Mouse (Mus musculus): ENCODE measurements around the gene Armc6. TPM values are rescaled to one million over a fixed set of nuclear protein-coding genes. Genes with fewer than 3 reads are reported as not detected.

Armc6 gene
- polyA plus RNA-seq, 2 experiments: 10.5 to 12.4 TPM

GRCm38 (mm10) chr8:70181903-70182252 is 52.4 kb downstream of the Armc6 start:
- H3K36me3 ChIP-seq (replicated peaks; ENCODE audit: control insufficient read depth, insufficient read depth, low read depth): peaks cover 4% of the 10 kb centered on the region
- H3K4me1 ChIP-seq (replicated peaks; ENCODE audit: control insufficient read depth in 2 of 2, insufficient read depth in 2 of 2, low read length in 1 of 2): peaks cover 9 to 15% of the 10 kb centered on the region in 2 experiments
- H3K27ac ChIP-seq: no peak overlapping the region
- no peak for TF ChIP-seq CTCF (IDR thresholded peaks at IDR 0.05; ENCODE audit: low read depth)
- TF ChIP-seq EP300 (IDR thresholded peaks at IDR 0.05; ENCODE audit: low read depth): no peak
- peak overlapping the region; percentile 43 for H3K4me2 ChIP-seq (ENCODE audit: low read depth)
- WGBS (ENCODE audit: insufficient replicate concordance): 71% methylated on average over 2 of the region's 2 CpGs
- no peak overlapping the region; the same call in 1 of the 2 replicates for H3K9ac ChIP-seq (replicated peaks)
- no peaks in the 10 kb centered on the region for H3K9me3 ChIP-seq (ENCODE audit: control insufficient read depth, low read length)
- no peak overlapping the region for H3K4me3 ChIP-seq (ENCODE audit: insufficient read depth in 1 of 2, low read depth in 2 of 2, low read length in 2 of 2)
- ATAC-seq (ENCODE audit: insufficient read depth): no peak
- H3K27me3 ChIP-seq (ENCODE audit: control insufficient read depth, insufficient read depth, low read length): no peaks in the 10 kb centered on the region
- DNase-seq (ENCODE audit: low read depth in 3 of 3, low spot score in 3 of 3): no peak

GRCm38 (mm10) chr8:70181212-70181902 is 52.9 kb downstream of the Armc6 start:
- no peak overlapping the region for H3K4me3 ChIP-seq (ENCODE audit: insufficient read depth in 1 of 2, low read depth in 2 of 2, low read length in 2 of 2)
- peak overlapping the region; percentile 21 for H3K27ac ChIP-seq
- H3K4me1 ChIP-seq (replicated peaks; ENCODE audit: control insufficient read depth in 2 of 2, insufficient read depth in 2 of 2, low read length in 1 of 2): peaks cover 9 to 15% of the 10 kb centered on the region in 2 experiments
- WGBS (ENCODE audit: insufficient replicate concordance): 58% methylated on average over 16 of the region's 16 CpGs
- no peak; the same call in 1 of the 2 replicates for TF ChIP-seq EP300 (IDR thresholded peaks at IDR 0.05; ENCODE audit: low read depth)
- TF ChIP-seq CTCF (IDR thresholded peaks at IDR 0.05; ENCODE audit: low read depth): no peak
- ATAC-seq (ENCODE audit: insufficient read depth): peak; percentile 90
- H3K4me2 ChIP-seq (ENCODE audit: low read depth): peak overlapping the region; percentile 43
- no peaks in the 10 kb centered on the region for H3K9me3 ChIP-seq (ENCODE audit: control insufficient read depth, low read length)
- H3K9ac ChIP-seq (replicated peaks): peak overlapping the region; percentile 13; the same call in 1 of the 2 replicates
- peaks cover 4% of the 10 kb centered on the region for H3K36me3 ChIP-seq (replicated peaks; ENCODE audit: control insufficient read depth, insufficient read depth, low read depth)
- H3K27me3 ChIP-seq (ENCODE audit: control insufficient read depth, insufficient read depth, low read length): no peaks in the 10 kb centered on the region
- peak in 2 of 3 experiments; percentile 55 to 57 for DNase-seq (ENCODE audit: low read depth in 3 of 3, low spot score in 3 of 3)

DNA sequence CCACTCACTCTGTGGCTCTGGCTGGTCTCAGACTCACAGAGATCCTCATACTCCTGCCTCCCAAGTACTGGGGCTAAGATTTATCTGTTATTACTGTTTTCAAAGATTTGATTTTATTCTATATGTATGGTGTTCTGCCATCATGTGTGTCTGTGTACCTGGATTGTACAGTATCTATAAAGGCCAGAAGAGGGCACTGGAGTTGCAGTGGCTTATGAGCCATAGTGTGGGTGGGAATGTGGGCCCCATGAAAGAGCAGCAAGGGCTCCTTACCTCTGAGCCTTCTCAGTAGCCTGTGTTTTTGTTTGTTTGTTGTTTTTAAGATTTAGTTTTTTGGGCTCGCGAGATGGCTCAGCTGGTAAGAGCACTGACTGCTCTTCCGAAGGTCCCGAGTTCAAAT is 55.2 kb downstream of the Armc6 start:
- no peak overlapping the region for H3K27ac ChIP-seq
- H3K27me3 ChIP-seq (ENCODE audit: control insufficient read depth, insufficient read depth, low read length): no peaks in the 10 kb centered on the region
- H3K9ac ChIP-seq (replicated peaks): no peak overlapping the region
- ATAC-seq (ENCODE audit: insufficient read depth) (no peak), DNase-seq (ENCODE audit: low read depth in 3 of 3, low spot score in 3 of 3) (no peak)
- no peaks in the 10 kb centered on the region for H3K9me3 ChIP-seq (ENCODE audit: control insufficient read depth, low read length)
- WGBS (ENCODE audit: insufficient replicate concordance): 92% methylated on average over 4 of the region's 4 CpGs
- TF ChIP-seq CTCF (IDR thresholded peaks at IDR 0.05; ENCODE audit: low read depth) (peak; percentile 75), EP300 (IDR thresholded peaks at IDR 0.05; ENCODE audit: low read depth) (no peak)
- peaks cover 4% of the 10 kb centered on the region for H3K36me3 ChIP-seq (replicated peaks; ENCODE audit: control insufficient read depth, insufficient read depth, low read depth)
- H3K4me2 ChIP-seq (ENCODE audit: low read depth): no peak overlapping the region
- H3K4me3 ChIP-seq (ENCODE audit: insufficient read depth in 1 of 2, low read depth in 2 of 2, low read length in 2 of 2): no peak overlapping the region
- H3K4me1 ChIP-seq (replicated peaks; ENCODE audit: control insufficient read depth in 2 of 2, insufficient read depth in 2 of 2, low read length in 1 of 2): peaks cover 9 to 17% of the 10 kb centered on the region in 2 experiments

DNA sequence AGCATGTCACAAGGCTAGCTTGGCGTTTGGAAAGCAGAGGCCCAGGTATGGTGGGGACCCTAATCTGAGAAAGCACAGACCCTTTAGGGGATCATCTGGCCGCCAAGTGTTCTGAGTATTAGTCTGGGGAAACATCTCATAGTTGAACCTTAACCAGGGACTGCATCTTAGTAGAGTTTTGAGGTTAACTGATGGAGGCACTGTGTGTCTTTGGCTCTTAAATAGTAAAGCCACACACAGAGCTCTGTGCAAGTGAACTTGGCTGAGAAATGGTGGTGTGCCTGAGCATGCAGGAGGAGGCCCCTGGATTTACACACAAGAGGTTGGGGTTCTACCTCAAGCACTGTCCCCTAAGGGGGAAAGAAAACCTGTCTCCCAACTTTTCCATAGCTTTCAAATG is 56.0 kb downstream of the Armc6 start:
- ATAC-seq (ENCODE audit: insufficient read depth): no peak
- WGBS (ENCODE audit: insufficient replicate concordance): 69% methylated on average over 2 of the region's 2 CpGs
- no peaks in the 10 kb centered on the region for H3K27me3 ChIP-seq (ENCODE audit: control insufficient read depth, insufficient read depth, low read length)
- peaks cover 4% of the 10 kb centered on the region for H3K36me3 ChIP-seq (replicated peaks; ENCODE audit: control insufficient read depth, insufficient read depth, low read depth)
- H3K4me1 ChIP-seq (replicated peaks; ENCODE audit: control insufficient read depth in 2 of 2, insufficient read depth in 2 of 2, low read length in 1 of 2): peaks cover 18 to 25% of the 10 kb centered on the region in 2 experiments
- no peak overlapping the region for H3K4me2 ChIP-seq (ENCODE audit: low read depth)
- no peak overlapping the region for H3K27ac ChIP-seq
- H3K9me3 ChIP-seq (ENCODE audit: control insufficient read depth, low read length): no peaks in the 10 kb centered on the region
- no peak for TF ChIP-seq CTCF (IDR thresholded peaks at IDR 0.05; ENCODE audit: low read depth)
- no peak for TF ChIP-seq EP300 (IDR thresholded peaks at IDR 0.05; ENCODE audit: low read depth)
- no peak overlapping the region for H3K4me3 ChIP-seq (ENCODE audit: insufficient read depth in 1 of 2, low read depth in 2 of 2, low read length in 2 of 2)
- no peak overlapping the region for H3K9ac ChIP-seq (replicated peaks)
- DNase-seq (ENCODE audit: low read depth in 3 of 3, low spot score in 3 of 3): no peak

GRCm38 (mm10) chr8:70174079-70174478 is 60.2 kb downstream of the Armc6 start:
- DNase-seq (ENCODE audit: low read depth in 3 of 3, low spot score in 3 of 3): no peak
- H3K27ac ChIP-seq: no peak overlapping the region
- peak overlapping the region; percentile 8; the same call in 1 of the 2 replicates for H3K4me2 ChIP-seq (ENCODE audit: low read depth)
- no peak for TF ChIP-seq CTCF (IDR thresholded peaks at IDR 0.05; ENCODE audit: low read depth)
- no peak for TF ChIP-seq EP300 (IDR thresholded peaks at IDR 0.05; ENCODE audit: low read depth)
- no peak overlapping the region for H3K9ac ChIP-seq (replicated peaks)
- H3K9me3 ChIP-seq (ENCODE audit: control insufficient read depth, low read length): no peaks in the 10 kb centered on the region
- H3K4me3 ChIP-seq (ENCODE audit: insufficient read depth in 1 of 2, low read depth in 2 of 2, low read length in 2 of 2): no peak overlapping the region
- no peaks in the 10 kb centered on the region for H3K27me3 ChIP-seq (ENCODE audit: control insufficient read depth, insufficient read depth, low read length)
- 69% methylated on average over 7 of the region's 7 CpGs for WGBS (ENCODE audit: insufficient replicate concordance)
- ATAC-seq (ENCODE audit: insufficient read depth): no peak
- H3K4me1 ChIP-seq (replicated peaks; ENCODE audit: control insufficient read depth in 2 of 2, insufficient read depth in 2 of 2, low read length in 1 of 2): peaks cover 21 to 37% of the 10 kb centered on the region in 2 experiments
- H3K36me3 ChIP-seq (replicated peaks; ENCODE audit: control insufficient read depth, insufficient read depth, low read depth): no peaks in the 10 kb centered on the region; the same call in none of the 2 replicates

Measured in liver, embryonic 14.5 days (tissue).